Mouse (Mus musculus): ENCODE data around the gene Cdyl2. TPM values are rescaled to one million over a fixed set of nuclear protein-coding genes. Genes with fewer than 3 reads are reported as not detected.

Gene Cdyl2
- 10 to 100 TPM; 20.2 to 28.4 TPM for total RNA-seq (2021)

- intact Hi-C loops (cut with DNase I), result loop anchor here (1.0 to 5.0 kb wide), 3 partner anchors 61 to 251 kb away; no protein-coding TSS in a partner anchor
- DNase-seq (ENCODE audit: low spot score in 2 of 2), result peak; percentile 86 to 89
Measured at GRCm38 (mm10) chr8:116732684-116733647, at the start of gene Cdyl2. Cdyl2 (minus strand) TSS chr8:116732991.

- intact Hi-C loops (cut with DNase I), result no loop called here
- DNase-seq (ENCODE audit: low spot score in 2 of 2), result no peak
Measured at GRCm38 (mm10) chr8:116780594-116780993, 47.8 kb upstream of the Cdyl2 start.

GRCm38 (mm10) chr8:116774220-116774619 lies 41.4 kb upstream of the Cdyl2 start:
- no peak for DNase-seq (ENCODE audit: low spot score in 2 of 2)
- intact Hi-C loops (cut with DNase I), result no loop called here

- peak in 1 of 2 experiments; percentile 6 for DNase-seq (ENCODE audit: low spot score in 2 of 2)
- intact Hi-C loops (cut with DNase I), result no loop called here
Measured at GRCm38 (mm10) chr8:116772727-116773126, 39.9 kb upstream of the Cdyl2 start.

- no peak for DNase-seq (ENCODE audit: low spot score in 2 of 2)
- intact Hi-C loops (cut with DNase I), result no loop called here
Measured at GRCm38 (mm10) chr8:116771797-116772343, 39.1 kb upstream of the Cdyl2 start.

GRCm38 (mm10) chr8:116770756-116771155 lies 38.0 kb upstream of the Cdyl2 start:
- no peak for DNase-seq (ENCODE audit: low spot score in 2 of 2)
- intact Hi-C loops (cut with DNase I), result no loop called here

GRCm38 (mm10) chr8:116756174-116756573 lies 23.4 kb upstream of the Cdyl2 start:
- intact Hi-C loops (cut with DNase I), result loop anchor here (5.0 kb wide), 1 partner anchor 274 kb away; no protein-coding TSS in a partner anchor
- DNase-seq (ENCODE audit: low spot score in 2 of 2), result no peak

- no peak for DNase-seq (ENCODE audit: low spot score in 2 of 2)
- intact Hi-C loops (cut with DNase I), result loop anchor here (5.0 kb wide), 1 partner anchor 273 kb away; no protein-coding TSS in a partner anchor
Measured at GRCm38 (mm10) chr8:116755557-116755956, 22.8 kb upstream of the Cdyl2 start.

- DNase-seq (ENCODE audit: low spot score in 2 of 2), result no peak
- intact Hi-C loops (cut with DNase I), result no loop called here
Measured at GRCm38 (mm10) chr8:116740726-116741125, 7.9 kb upstream of the Cdyl2 start.

GRCm38 (mm10) chr8:116735306-116735705 lies 2.5 kb upstream of the Cdyl2 start:
- DNase-seq (ENCODE audit: low spot score in 2 of 2), result peak; percentile 8 to 78
- intact Hi-C loops (cut with DNase I), result no loop called here

- intact Hi-C loops (cut with DNase I), result loop anchor here (5.0 kb wide), 2 partner anchors 62 to 252 kb away; no protein-coding TSS in a partner anchor
- DNase-seq (ENCODE audit: low spot score in 2 of 2), result no peak
Measured at GRCm38 (mm10) chr8:116734176-116734575, 1.4 kb upstream of the Cdyl2 start.

- no peak for DNase-seq (ENCODE audit: low spot score in 2 of 2)
- intact Hi-C loops (cut with DNase I), result loop anchor here (5.0 kb wide), 2 partner anchors 61 to 251 kb away; no protein-coding TSS in a partner anchor
Measured at GRCm38 (mm10) chr8:116733648-116734014, 840 bp upstream of the Cdyl2 start.

- peak in 1 of 2 experiments; percentile 6 for DNase-seq (ENCODE audit: low spot score in 2 of 2)
- intact Hi-C loops (cut with DNase I), result loop anchor here (1.0 to 5.0 kb wide), 3 partner anchors 60 to 250 kb away; no protein-coding TSS in a partner anchor
Measured at GRCm38 (mm10) chr8:116731976-116732683, 661 bp downstream of the Cdyl2 start.

- intact Hi-C loops (cut with DNase I), result no loop called here
- DNase-seq (ENCODE audit: low spot score in 2 of 2), result no peak
Measured at GRCm38 (mm10) chr8:116721451-116721850, 11.3 kb downstream of the Cdyl2 start.

GRCm38 (mm10) chr8:116707496-116707895 lies 25.3 kb downstream of the Cdyl2 start:
- no peak for DNase-seq (ENCODE audit: low spot score in 2 of 2)

GRCm38 (mm10) chr8:116702501-116702900 lies 30.3 kb downstream of the Cdyl2 start:
- intact Hi-C loops (cut with DNase I), result no loop called here
- no peak for DNase-seq (ENCODE audit: low spot score in 2 of 2)

More at GRCm38 (mm10) chr8:116707496-116707895, 25.3 kb downstream of the Cdyl2 start:
- intact Hi-C loops (cut with DNase I), result no loop called here

GRCm38 (mm10) chr8:116692931-116693330 lies 39.9 kb downstream of the Cdyl2 start:
- intact Hi-C loops (cut with DNase I), result no loop called here
- no peak for DNase-seq (ENCODE audit: low spot score in 2 of 2)

GRCm38 (mm10) chr8:116689741-116690140 lies 43.0 kb downstream of the Cdyl2 start:
- DNase-seq (ENCODE audit: low spot score in 2 of 2), result no peak
- intact Hi-C loops (cut with DNase I), result no loop called here

- no peak for DNase-seq (ENCODE audit: low spot score in 2 of 2)
- intact Hi-C loops (cut with DNase I), result no loop called here
Measured at GRCm38 (mm10) chr8:116676174-116676573, 56.6 kb downstream of the Cdyl2 start.

All from left cerebral cortex, postnatal 25 days (tissue).